Mouse (Mus musculus) hindbrain, embryonic 13.5 days (tissue): ENCODE results near the gene Pla2g4e. TPM values are rescaled to one million over a fixed set of nuclear protein-coding genes. Genes with fewer than 3 reads are reported as not detected.

Experiments
- ATAC-seq: fragments of 200-750 bp; cut with Nextera tagmentation; 2 replicates; pipeline ENCODE4 v1.8.0; 2017; ENCODE audit warnings: moderate TSS enrichment; ENCODE audit not compliant: low FRiP score
- H3K27ac ChIP-seq: fragments of 300-500 bp; sonication (generic); 2 replicates; pipeline ENCODE4 v1.5.1; 2015; ENCODE audit warnings: inconsistent platforms, mild to moderate bottlenecking, moderate library complexity
- H3K27me3 ChIP-seq: fragments of 300-500 bp; sonication (generic); 2 replicates; pipeline ENCODE4 v1.6.1; 2015; ENCODE audit warnings: mild to moderate bottlenecking, inconsistent platforms
- H3K36me3 ChIP-seq: fragments of 300-500 bp; sonication (generic); 2 replicates; pipeline ENCODE4 v1.6.1; 2015; ENCODE audit warnings: mild to moderate bottlenecking, inconsistent platforms
- H3K4me1 ChIP-seq: fragments of 300-500 bp; sonication (generic); replicated peaks from 2 replicates; pipeline ENCODE4 v1.6.1; 2015; ENCODE audit warnings: inconsistent platforms
- H3K4me2 ChIP-seq: fragments of 300-500 bp; sonication (generic); 2 replicates; pipeline ENCODE4 v1.6.1; 2015; ENCODE audit warnings: inconsistent platforms, mild to moderate bottlenecking, moderate library complexity
- H3K4me3 ChIP-seq: fragments of 300-500 bp; sonication (generic); 2 replicates; pipeline ENCODE4 v1.5.1; 2015; ENCODE audit warnings: mild to moderate bottlenecking, inconsistent platforms
- H3K9ac ChIP-seq: fragments of 300-500 bp; sonication (generic); 2 replicates; pipeline ENCODE4 v1.6.1; 2015; ENCODE audit warnings: mild to moderate bottlenecking, inconsistent platforms
- H3K9me3 ChIP-seq: fragments of 300-500 bp; sonication (generic); 2 replicates; pipeline ENCODE4 v1.6.1; 2016; ENCODE audit warnings: inconsistent platforms
- WGBS: fragments of 180-500 bp; shearing (Covaris S2); methylation state at CpG from one replicate; pipeline ENCODE4 v1.1.7; 2015; 5-methylcytosine and 5-hydroxymethylcytosine counted together
- polyA plus RNA-seq: library from polyadenylated mRNA; unstranded; fragments of >200 nt; fragmentation: Nextera tagmentation; extraction: Ambion mirVana; gene quantifications from 2 replicates; pipeline ENCODE4 v1.2.1, GENCODE M21; 2015

The Pla2g4e gene
- polyA plus RNA-seq, 1 experiment from 2014 or later: 1.2 TPM

DNA sequence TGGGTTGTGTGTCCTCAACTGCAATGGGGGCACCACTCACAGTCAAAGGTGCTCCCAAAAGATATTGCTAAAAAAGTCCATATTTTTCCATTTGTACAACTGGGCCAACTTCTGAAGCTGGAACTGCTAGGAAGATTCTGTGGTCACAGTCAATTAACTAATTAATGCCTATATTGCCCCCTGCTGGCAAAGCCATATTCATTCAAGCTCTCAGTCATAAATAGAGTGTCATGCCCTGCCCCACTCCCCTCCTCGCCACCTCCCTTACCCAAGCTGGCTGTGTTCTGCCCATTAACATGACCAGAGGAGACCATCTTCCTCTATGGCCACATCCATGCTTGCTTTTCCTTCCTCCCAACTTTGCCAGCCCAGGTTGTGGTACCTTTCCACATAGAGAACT lies 74.4 kb downstream of the Pla2g4e start:
- no peak overlapping the region for H3K4me3 ChIP-seq
- no peak overlapping the region for H3K4me2 ChIP-seq
- no peak overlapping the region for H3K9ac ChIP-seq
- H3K27ac ChIP-seq: no peak overlapping the region
- WGBS: 54% methylated on average over 1 of the region's 1 CpGs
- ATAC-seq: no peak
- H3K27me3 ChIP-seq: 0 out of 2 replicates have a peak, but pooled peaks cover 5% of the 10 kb centered on the region
- no peaks in the 10 kb centered on the region for H3K36me3 ChIP-seq
- no peaks in the 10 kb centered on the region for H3K9me3 ChIP-seq
- no peaks in the 10 kb centered on the region for H3K4me1 ChIP-seq

DNA sequence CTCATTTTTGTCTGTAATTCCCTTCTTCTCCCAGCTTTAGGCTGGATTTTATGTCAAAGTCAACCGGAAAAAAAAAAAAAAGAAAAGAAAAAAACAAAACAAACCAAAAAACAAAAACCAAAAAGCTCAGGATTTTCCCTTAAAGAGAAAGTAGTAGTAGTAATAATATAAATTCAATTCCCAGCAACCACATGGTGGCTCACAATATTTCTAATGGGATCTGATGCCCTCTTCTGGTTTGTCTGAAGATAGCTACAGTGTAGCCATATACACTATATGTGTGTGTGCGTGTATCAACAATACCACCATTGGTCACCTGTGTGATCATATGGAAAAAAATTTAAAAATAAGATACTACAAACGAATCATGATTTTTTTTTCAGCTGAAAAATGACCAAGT lies 75.8 kb downstream of the Pla2g4e start:
- WGBS: 90% methylated on average over 3 of the region's 3 CpGs
- ATAC-seq: no peak

DNA sequence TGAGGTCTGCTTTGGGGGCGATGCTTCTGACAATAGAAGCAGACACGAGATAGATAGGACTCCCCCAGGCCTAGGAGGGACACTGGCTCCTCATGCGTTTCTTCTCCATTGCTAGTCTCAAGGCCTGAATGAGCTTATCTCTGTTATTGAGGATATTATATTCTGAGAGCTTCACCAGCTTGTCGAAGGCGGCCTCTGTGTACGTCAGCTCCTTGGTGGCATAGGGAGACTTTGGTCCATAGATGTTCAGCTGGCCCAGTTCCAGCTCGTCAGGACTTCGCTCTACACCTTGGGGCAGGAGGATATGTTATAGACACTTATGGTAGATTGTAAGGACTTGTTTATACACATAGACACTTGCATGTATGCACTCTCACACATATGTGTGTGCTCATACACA lies 77.4 kb downstream of the Pla2g4e start:
- no peak overlapping the region for H3K27ac ChIP-seq
- no peak overlapping the region for H3K4me3 ChIP-seq
- ATAC-seq: no peak
- H3K27me3 ChIP-seq: 0 out of 2 replicates have a peak, but pooled peaks cover 3% of the 10 kb centered on the region
- no peaks in the 10 kb centered on the region for H3K9me3 ChIP-seq
- WGBS: 95% methylated on average over 8 of the region's 8 CpGs
- H3K9ac ChIP-seq: no peak overlapping the region
- no peak overlapping the region for H3K4me2 ChIP-seq
- H3K4me1 ChIP-seq: no peaks in the 10 kb centered on the region
- H3K36me3 ChIP-seq: no peaks in the 10 kb centered on the region

More for the DNA sequence above, 75.8 kb downstream of the Pla2g4e start:
- no peak overlapping the region for H3K9ac ChIP-seq
- H3K4me1 ChIP-seq: no peaks in the 10 kb centered on the region
- no peak overlapping the region for H3K27ac ChIP-seq
- H3K4me3 ChIP-seq: no peak overlapping the region
- H3K27me3 ChIP-seq: 0 out of 2 replicates have a peak, but pooled peaks cover 5% of the 10 kb centered on the region
- H3K9me3 ChIP-seq: no peaks in the 10 kb centered on the region
- no peaks in the 10 kb centered on the region for H3K36me3 ChIP-seq
- no peak overlapping the region for H3K4me2 ChIP-seq

DNA sequence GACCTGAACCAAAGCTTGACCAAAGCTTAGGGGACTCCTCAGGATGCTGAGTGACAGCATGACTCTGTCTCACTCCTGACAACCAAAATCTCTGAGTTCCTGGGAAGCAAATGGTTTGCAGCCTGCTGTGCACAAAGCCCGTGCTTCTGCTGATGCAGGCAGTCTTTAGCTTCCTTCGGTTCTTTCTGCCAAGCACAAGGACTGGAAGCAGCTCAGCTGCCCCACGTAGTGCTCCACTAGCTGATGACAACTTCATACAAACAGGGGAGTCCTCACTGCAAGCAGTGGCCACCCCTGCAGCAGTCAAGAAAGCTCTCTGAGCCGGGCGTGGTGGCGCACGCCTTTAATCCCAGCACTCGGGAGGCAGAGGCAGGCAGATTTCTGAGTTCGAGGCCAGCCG lies 79.7 kb downstream of the Pla2g4e start:
- no peaks in the 10 kb centered on the region for H3K4me1 ChIP-seq
- no peaks in the 10 kb centered on the region for H3K36me3 ChIP-seq
- 82% methylated on average over 10 of the region's 10 CpGs for WGBS
- H3K27ac ChIP-seq: no peak overlapping the region
- no peak overlapping the region for H3K4me3 ChIP-seq
- ATAC-seq: no peak
- H3K9me3 ChIP-seq: no peaks in the 10 kb centered on the region
- H3K4me2 ChIP-seq: no peak overlapping the region
- no peak overlapping the region for H3K9ac ChIP-seq
- H3K27me3 ChIP-seq: no peaks in the 10 kb centered on the region

DNA sequence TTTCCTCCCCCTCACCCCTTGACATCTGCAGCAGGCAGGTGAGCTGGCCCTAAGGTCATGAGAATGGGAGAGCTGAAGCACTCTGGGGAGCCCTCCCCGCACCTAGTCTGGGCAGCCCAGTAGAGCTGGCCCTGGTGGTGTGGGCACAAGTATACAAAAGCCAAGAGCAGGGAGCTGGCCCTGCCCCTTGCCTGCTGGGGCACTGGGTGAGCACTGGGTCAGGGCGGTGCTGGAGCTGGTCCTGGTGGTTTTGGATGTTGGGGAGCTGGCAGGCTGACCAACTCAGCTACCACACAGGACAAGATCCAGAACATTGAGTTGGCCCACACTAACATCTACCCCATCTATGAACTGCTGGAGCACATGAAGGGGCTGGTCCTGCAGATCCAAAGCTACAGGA lies 85.7 kb downstream of the Pla2g4e start:
- H3K4me1 ChIP-seq: 0 out of 2 replicates have a peak, but pooled peaks cover 2% of the 10 kb centered on the region
- 90% methylated on average over 2 of the region's 2 CpGs for WGBS
- no peak overlapping the region for H3K9ac ChIP-seq
- H3K4me2 ChIP-seq: no peak overlapping the region
- no peaks in the 10 kb centered on the region for H3K36me3 ChIP-seq
- H3K4me3 ChIP-seq: no peak overlapping the region
- ATAC-seq: no peak
- no peaks in the 10 kb centered on the region for H3K27me3 ChIP-seq
- no peaks in the 10 kb centered on the region for H3K9me3 ChIP-seq
- no peak overlapping the region for H3K27ac ChIP-seq

DNA sequence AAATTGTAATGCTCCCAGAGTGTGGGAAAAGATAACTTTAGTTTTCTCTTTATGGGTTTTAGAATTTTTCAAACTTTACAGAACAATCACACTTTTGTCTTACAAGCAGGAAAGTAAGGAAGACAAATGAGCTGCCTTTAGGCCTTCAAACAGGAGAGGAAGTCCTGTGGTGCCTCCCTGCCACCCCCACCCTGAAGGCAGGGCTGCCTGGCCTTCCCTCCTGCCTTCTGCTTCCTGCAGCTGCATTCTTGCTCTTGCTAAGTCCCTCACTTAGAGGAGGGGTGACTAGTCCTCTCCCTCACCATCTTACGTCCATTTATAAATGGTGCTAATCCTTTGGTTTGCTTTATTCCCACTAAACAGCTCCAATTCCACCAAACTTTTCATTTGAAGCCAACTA lies 86.3 kb downstream of the Pla2g4e start:
- no peak for ATAC-seq
- 46% methylated on average over 1 of the region's 1 CpGs for WGBS
- Histone ChIP-seq H3K4me3 (no peak overlapping the region), H3K27ac (no peak overlapping the region), H3K4me2 (no peak overlapping the region), H3K9ac (no peak overlapping the region), H3K36me3 (no peaks in the 10 kb centered on the region), H3K9me3 (no peaks in the 10 kb centered on the region), H3K27me3 (0 out of 2 replicates have a peak, but pooled peaks cover under 1% of the 10 kb centered on the region), H3K4me1 (peaks cover 5% of the 10 kb centered on the region)

DNA sequence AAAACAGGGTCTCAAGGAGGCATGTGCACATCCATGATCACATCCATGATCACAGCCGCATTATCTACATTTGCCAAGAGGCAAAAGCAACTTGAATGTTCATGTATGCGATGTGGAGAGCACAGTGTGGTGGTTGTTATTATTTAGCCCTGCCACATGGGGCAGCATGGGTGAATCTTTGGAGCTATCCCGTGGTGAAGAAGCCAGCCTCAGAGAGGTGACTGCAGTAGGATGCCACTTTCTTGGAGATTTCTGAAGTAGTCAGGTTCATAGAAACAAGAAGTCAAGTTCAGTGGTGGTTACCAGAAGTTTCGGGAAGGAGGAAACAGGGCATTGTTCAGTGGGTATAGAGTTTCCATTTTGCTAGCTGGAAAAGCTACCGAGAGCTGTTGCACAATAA lies 87.1 kb downstream of the Pla2g4e start:
- Histone ChIP-seq H3K4me1 (peaks cover 11% of the 10 kb centered on the region), H3K4me3 (no peak overlapping the region), H3K9me3 (no peaks in the 10 kb centered on the region), H3K27ac (no peak overlapping the region), H3K9ac (no peak overlapping the region), H3K27me3 (0 out of 2 replicates have a peak, but pooled peaks cover 8% of the 10 kb centered on the region), H3K36me3 (no peaks in the 10 kb centered on the region), H3K4me2 (no peak overlapping the region)
- no peak for ATAC-seq
- 58% methylated on average over 5 of the region's 5 CpGs for WGBS

DNA sequence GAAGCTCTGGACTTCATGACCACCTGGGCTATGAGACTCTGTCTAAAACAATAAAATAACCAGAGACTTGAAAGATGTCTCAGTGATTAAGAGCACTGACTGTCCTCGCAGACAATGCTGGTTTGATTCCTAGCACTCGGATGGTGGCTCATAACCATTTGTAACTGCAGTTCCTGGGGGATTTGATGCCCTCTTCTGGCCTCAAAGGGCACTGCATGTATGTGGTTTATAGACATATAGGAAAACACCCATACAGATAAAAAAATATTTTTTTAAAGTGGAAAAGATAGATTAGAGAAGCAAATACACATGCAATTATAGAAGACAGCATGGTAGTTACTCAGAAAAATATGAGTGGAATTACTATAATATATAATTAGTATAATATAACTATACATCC lies 87.5 kb downstream of the Pla2g4e start:
- Histone ChIP-seq H3K36me3 (no peaks in the 10 kb centered on the region), H3K9me3 (no peaks in the 10 kb centered on the region), H3K4me2 (no peak overlapping the region), H3K9ac (no peak overlapping the region), H3K27ac (no peak overlapping the region), H3K4me1 (peaks cover 11% of the 10 kb centered on the region), H3K4me3 (no peak overlapping the region), H3K27me3 (0 out of 2 replicates have a peak, but pooled peaks cover 8% of the 10 kb centered on the region)
- WGBS: 65% methylated on average over 2 of the region's 2 CpGs
- ATAC-seq: no peak

DNA sequence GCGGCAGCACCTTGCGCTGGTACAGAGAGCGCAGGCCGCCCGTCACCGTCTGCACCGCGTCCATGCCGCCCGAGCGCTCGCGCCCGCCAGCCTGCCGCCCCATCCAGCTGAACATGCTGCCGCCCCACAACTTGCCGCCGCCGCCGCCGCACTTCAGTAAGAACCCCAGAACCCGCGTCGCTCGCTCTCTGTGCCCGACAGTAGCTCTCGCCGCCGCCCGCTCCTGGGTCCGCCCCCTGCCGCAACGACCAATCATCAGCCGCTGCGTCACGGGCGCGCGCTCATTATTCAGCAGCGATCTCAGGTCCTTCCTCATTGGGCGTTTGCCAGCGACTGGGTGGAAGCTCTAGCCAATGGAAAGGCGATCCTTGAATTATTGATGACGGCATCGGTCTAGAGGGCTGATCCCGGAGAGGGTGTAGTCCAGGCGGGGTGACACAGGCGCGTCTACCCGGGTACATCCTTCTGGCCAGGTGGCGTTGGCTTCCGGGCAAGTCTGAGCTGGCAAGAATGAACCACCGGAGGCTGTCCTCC lies 90.7 kb downstream of the Pla2g4e start, which contains the start of gene Ehd4:
Gene Ehd4, minus strand, starts transcription at position 246 of the 534 bp plus-strand sequence.
- H3K27me3 ChIP-seq: 0 out of 2 replicates have a peak, but pooled peaks cover 8% of the 10 kb centered on the region
- no peaks in the 10 kb centered on the region for H3K36me3 ChIP-seq
- WGBS: under 1% methylated on average over 51 of the region's 53 CpGs
- peak within 1 kb of the TSS; percentile 44; the same call in 1 of the 2 replicates for H3K27ac ChIP-seq
- ATAC-seq: peak; percentile 99
- H3K4me3 ChIP-seq: peak within 1 kb of the TSS; percentile 70
- H3K9ac ChIP-seq: peak within 1 kb of the TSS; percentile 77
- H3K9me3 ChIP-seq: no peaks in the 10 kb centered on the region
- H3K4me1 ChIP-seq: peaks cover 11% of the 10 kb centered on the region
- peak within 1 kb of the TSS; percentile 98 for H3K4me2 ChIP-seq

DNA sequence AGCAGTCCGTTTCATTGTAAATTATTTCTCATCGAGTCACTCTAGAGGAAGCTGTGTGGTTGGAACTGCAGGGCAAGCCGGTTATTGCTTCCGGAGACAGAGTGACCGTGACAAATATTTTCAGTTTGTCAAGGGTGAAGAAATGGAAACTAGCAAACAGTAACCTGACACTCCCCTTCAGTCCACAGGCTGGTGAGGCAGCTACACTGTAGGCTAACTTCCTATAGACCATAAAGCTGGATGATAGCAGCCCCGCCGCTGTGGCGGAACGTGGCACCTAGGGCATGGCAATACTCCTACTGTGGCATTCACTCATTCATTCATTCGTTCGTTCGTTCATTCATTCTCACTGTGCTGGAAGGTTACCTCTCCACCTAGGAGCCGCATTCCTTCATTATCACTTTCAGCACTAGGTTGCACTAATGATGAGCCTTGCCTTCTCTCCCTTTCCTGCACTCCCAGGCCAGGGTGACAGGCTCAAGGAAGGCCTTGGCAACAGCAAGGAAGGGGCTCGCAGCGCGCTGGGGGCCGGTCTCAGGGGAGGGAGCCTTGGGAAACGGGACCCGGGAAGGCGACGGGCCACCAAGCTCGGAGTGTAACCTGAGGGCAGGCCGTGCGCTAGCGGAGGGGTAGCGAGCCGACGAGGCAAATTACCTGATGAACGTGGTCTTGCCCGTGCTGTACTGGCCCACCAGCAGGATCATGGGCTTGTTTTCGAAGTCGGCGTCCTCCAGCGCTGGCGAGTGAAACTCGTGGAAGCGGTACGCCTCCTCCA lies 91.4 kb downstream of the Pla2g4e start:
- WGBS: 4% methylated on average over 36 of the region's 38 CpGs
- 0 out of 2 replicates have a peak, but pooled peaks cover 8% of the 10 kb centered on the region for H3K27me3 ChIP-seq
- H3K4me2 ChIP-seq: peak overlapping the region; percentile 98
- ATAC-seq: peak; percentile 15
- H3K9me3 ChIP-seq: no peaks in the 10 kb centered on the region
- H3K4me1 ChIP-seq: peaks cover 11% of the 10 kb centered on the region
- peak overlapping the region; percentile 77 for H3K9ac ChIP-seq
- no peaks in the 10 kb centered on the region for H3K36me3 ChIP-seq
- peak overlapping the region; percentile 44; the same call in 1 of the 2 replicates for H3K27ac ChIP-seq
- peak overlapping the region; percentile 70 for H3K4me3 ChIP-seq

DNA sequence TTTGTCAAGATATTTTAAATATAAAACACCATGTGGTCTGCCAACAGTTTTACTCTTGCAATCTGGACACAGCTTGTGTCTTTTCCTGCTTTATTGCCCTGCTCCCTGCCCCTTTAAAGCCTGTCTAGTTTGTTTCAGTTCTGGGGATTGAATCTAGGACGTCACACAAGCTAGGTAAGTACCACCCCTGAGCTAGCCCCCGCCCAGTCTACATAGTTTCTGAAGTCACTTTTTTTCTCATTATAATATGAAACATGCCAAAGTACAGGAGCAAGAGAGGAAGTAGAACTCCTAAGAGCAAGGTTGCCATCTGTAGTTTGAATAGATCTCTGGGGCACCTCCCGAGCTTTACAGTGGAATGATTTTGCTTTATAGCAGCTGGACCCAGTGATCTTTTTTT lies 94.6 kb downstream of the Pla2g4e start:
- Histone ChIP-seq H3K27me3 (0 out of 2 replicates have a peak, but pooled peaks cover 8% of the 10 kb centered on the region), H3K4me3 (no peak overlapping the region), H3K9me3 (no peaks in the 10 kb centered on the region), H3K4me2 (no peak overlapping the region), H3K36me3 (no peaks in the 10 kb centered on the region), H3K27ac (no peak overlapping the region), H3K9ac (no peak overlapping the region), H3K4me1 (peaks cover 11% of the 10 kb centered on the region)
- 89% methylated on average over 3 of the region's 3 CpGs for WGBS
- ATAC-seq: no peak

DNA sequence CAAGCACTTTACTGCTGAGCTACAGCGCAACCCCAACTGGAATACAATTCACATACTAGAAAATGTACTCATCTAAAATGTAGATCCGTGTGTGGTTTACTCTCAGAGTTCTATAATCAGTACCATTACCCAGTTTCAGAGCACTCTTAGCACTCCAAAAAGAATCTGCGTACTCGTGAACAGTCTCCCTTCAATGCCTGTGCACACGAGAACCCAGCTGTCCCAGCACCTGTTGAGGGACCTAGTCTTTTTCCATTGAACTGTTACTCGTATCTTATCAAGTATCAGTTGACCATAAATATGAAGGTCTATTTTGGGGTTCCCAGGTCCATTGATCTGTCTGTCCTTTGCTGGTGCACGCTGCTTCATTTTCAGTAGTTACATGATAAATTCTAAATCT lies 95.5 kb downstream of the Pla2g4e start:
- Histone ChIP-seq H3K4me2 (no peak overlapping the region), H3K27ac (no peak overlapping the region), H3K4me1 (peaks cover 8% of the 10 kb centered on the region), H3K4me3 (no peak overlapping the region), H3K9ac (no peak overlapping the region), H3K36me3 (no peaks in the 10 kb centered on the region), H3K27me3 (0 out of 2 replicates have a peak, but pooled peaks cover 8% of the 10 kb centered on the region), H3K9me3 (no peaks in the 10 kb centered on the region)
- 93% methylated on average over 7 of the region's 7 CpGs for WGBS
- no peak for ATAC-seq
